ENCODE assay signal across 10 mouse cellular contexts in the genomic region with DNA sequence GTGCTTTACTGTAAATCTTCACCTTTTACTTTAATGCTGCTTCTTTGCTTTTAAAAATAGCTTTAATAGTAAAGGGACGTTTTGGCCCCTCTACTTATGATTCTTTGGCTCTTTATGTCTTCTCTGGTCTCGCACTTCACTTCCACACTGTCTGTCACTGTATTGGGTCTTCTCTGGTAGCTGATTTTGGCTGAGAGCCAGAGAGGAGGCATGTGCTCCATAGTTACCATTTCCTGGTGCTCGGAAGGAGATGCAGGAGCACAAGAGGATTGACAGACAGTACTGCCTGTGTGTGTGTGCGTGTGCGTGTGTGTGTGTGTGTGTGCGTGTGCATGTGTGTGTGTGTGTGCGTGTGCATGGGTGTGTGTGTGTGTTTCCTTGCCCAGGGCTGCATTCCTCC. TPM values are rescaled to one million over a fixed set of nuclear protein-coding genes. Genes with fewer than 3 reads are reported as not detected.
DNase-seq lines count a peak whose midpoint lies in the region; ATAC-seq and TF ChIP-seq lines count a peak whose summit lies in the region.
"Had no signal": no experiment of that assay in that cellular context is flagged by ENCODE, and none has a peak within 500 bp of the region (broad histone marks: within the 10 kb centered on the region; RNA-seq: fewer than 3 reads in every experiment).

No protein-coding gene starts in this region.

- WGBS in bone marrow, adult 2 months: 69% methylated on average over 7 of the region's 7 CpGs
- WGBS in liver, embryonic 11.5 days: 54% methylated on average over 7 of the region's 7 CpGs

- ATAC-seq in liver, embryonic 11.5 days (replicated peaks; ENCODE audit: low FRiP score): peak; percentile 27; the same call in 1 of the 2 replicates
- no peak for ATAC-seq in megakaryocyte, adult 5-6 weeks (ENCODE audit: poor library complexity, severe bottlenecking)

- peak overlapping the region; percentile 54 for H3K4me3 ChIP-seq in bone marrow, adult 2 months (replicated peaks; ENCODE audit: control insufficient read depth, low read depth, low read length)
- H3K4me3 ChIP-seq in liver, embryonic 11.5 days (ENCODE audit: low read depth, low read length): no peak overlapping the region

- DNase-seq in cerebellum, adult 8-10 months: peak; percentile 40
- DNase-seq in cerebellum, adult 9-10 months: no peak
- DNase-seq in kidney, postnatal 36 days: peak; percentile 28 to 33
- no peak for DNase-seq in kidney, adult 8-10 months
- DNase-seq in liver, embryonic 11.5 days (ENCODE audit: low spot score): no peak
- DNase-seq in thymus, adult 18-20 months: no peak
- DNase-seq: adrenal gland, postnatal 10 days had no signal

- H3K36me3 ChIP-seq in liver, embryonic 11.5 days (ENCODE audit: control insufficient read depth, insufficient read depth, low read length): no peaks in the 10 kb centered on the region

- H3K4me1 ChIP-seq in bone marrow, adult 2 months (ENCODE audit: control insufficient read depth, insufficient read depth, low read length): peaks cover 4% of the 10 kb centered on the region
- H3K4me1 ChIP-seq in liver, embryonic 11.5 days (replicated peaks; ENCODE audit: control insufficient read depth, insufficient read depth, low read length): peaks cover 45% of the 10 kb centered on the region

- H3K27me3 ChIP-seq in liver, embryonic 11.5 days (replicated peaks; ENCODE audit: control insufficient read depth, insufficient read depth, low read length): no peaks in the 10 kb centered on the region

- no peak overlapping the region for H3K9ac ChIP-seq in liver, embryonic 11.5 days (ENCODE audit: low read depth, low read length)

- no peak for TF ChIP-seq POLR2A in bone marrow, adult 2 months (IDR thresholded peaks at IDR 0.05; ENCODE audit: borderline replicate concordance, control insufficient read depth, low read depth, low read length)

- peak overlapping the region; percentile 57 for H3K27ac ChIP-seq in bone marrow, adult 2 months (ENCODE audit: control insufficient read depth, insufficient read depth, low read depth, low read length, poor library complexity)
- peak overlapping the region; percentile 50; the same call in 1 of the 2 replicates for H3K27ac ChIP-seq in liver, embryonic 11.5 days (ENCODE audit: low read depth, low read length)
- H3K27ac ChIP-seq: macrophage had no signal

- H3K9me3 ChIP-seq in liver, embryonic 11.5 days (ENCODE audit: control insufficient read depth, low read length): no peaks in the 10 kb centered on the region

- no peak for TF ChIP-seq CTCF in bone marrow, adult 2 months (IDR thresholded peaks at IDR 0.05; ENCODE audit: control insufficient read depth, insufficient read depth, low read length)

- H3K4me2 ChIP-seq in liver, embryonic 11.5 days: peak overlapping the region; percentile 56

RNA-seq across cellular contexts. Expression of a gene that starts 14.2 kb away (rescaled TPM):
- 14.1 and 22.3 TPM in 2 replicates for polyA plus RNA-seq in bone marrow, adult 2 months (2011; ENCODE audit: insufficient read depth, insufficient read length, low replicate concordance, missing spikeins)
- 6.2 and 7.5 TPM in 2 replicates for polyA plus RNA-seq in liver, embryonic 11.5 days (2014; fragmentation: Nextera tagmentation; extraction: Ambion mirVana)
- 0.87 and 1.6 TPM in 2 replicates for total RNA-seq in megakaryocyte, adult 5-6 weeks (2015)
- 0.94 and 1.4 TPM in 2 replicates for total RNA-seq in megakaryocyte, adult 5-6 weeks (2017)

Comparison
In these comparisons a context has a peak if more than half of its experiments do, and no peak if none do; other contexts are left out.
1. DNase-seq: peak in cerebellum, adult 8-10 months (single experiment) and kidney, postnatal 36 days (2 of 2); none in cerebellum, adult 9-10 months (single experiment), kidney, adult 8-10 months (0 of 2), liver, embryonic 11.5 days (single experiment) and thymus, adult 18-20 months (0 of 2).